Mouse (Mus musculus) CH12F3 (cell line): ENCODE data around the gene Ndufb11.

Experiments
- in situ Hi-C: fragments of 300-500 bp; cut with MboI; formaldehyde crosslinking; loops from 2 replicates; pipeline ENCODE4 v1.14.3; 2020; ENCODE audit warnings: low sequenced_read_pairs

The Ndufb11 gene

DNA sequence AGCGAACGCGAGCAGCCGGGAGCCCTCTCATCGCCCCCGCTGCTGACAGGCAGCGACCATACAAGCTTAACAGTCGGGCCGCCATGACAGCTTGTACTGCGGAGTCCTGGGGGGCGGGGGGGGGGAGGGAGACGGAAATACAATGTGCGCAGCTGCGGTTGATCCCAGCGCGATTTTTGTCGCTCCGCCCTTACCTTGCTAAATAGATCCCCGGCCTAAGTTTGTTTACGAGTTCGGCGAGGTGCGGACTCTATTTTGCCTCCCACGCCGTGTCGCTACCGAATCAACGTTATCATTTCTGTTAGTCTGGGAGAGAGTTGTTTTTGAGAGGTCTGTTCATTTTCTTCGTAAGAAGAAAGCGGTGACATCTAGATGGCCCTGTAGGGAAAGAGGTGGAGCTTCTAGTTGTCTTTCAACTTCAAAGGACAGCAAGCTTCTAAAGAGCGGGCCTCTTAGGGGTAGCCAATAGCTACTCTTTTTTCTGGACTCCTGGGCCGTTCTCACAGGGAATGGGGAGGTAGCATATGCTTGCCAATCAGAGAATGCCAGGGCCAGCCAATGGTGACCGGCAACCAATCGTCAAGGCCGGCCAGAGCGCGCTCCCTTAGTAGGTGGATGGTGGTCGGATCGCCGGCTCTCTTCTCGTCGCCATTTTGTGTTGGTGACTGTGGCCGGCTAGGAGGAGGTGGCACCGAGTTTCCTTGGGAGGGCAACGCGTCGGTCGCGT, at the start of gene Ndufb11, which contains the start of gene Rbm10:
Ndufb11 (minus strand) TSS at position 444 of the 727 bp plus-strand sequence.
Rbm10 (plus strand) TSS at position 328 of the 727 bp plus-strand sequence.
- in situ Hi-C loops: no loop called here

DNA sequence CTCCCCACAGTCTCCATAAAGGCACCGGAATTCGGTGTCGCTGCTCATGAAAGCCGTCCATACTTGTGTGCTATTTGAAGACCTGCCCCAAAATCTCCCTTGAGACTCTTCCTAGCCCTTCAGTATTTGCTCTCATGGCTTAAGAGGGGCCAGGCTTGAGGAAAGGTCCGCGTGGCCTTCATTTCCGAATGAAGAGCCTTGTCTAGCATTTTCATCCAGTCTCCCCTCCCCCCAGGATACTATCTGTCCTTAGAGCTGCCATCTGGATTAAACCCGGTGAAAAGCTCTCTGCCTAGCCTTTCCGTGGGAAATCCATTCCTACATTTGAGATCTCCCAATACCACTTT, 46.0 kb upstream of the Ndufb11 start:
- in situ Hi-C loops: loop anchor here (25.0 kb wide), 1 partner anchor 274 kb away; the partner anchor contains the start of gene Cfp

DNA sequence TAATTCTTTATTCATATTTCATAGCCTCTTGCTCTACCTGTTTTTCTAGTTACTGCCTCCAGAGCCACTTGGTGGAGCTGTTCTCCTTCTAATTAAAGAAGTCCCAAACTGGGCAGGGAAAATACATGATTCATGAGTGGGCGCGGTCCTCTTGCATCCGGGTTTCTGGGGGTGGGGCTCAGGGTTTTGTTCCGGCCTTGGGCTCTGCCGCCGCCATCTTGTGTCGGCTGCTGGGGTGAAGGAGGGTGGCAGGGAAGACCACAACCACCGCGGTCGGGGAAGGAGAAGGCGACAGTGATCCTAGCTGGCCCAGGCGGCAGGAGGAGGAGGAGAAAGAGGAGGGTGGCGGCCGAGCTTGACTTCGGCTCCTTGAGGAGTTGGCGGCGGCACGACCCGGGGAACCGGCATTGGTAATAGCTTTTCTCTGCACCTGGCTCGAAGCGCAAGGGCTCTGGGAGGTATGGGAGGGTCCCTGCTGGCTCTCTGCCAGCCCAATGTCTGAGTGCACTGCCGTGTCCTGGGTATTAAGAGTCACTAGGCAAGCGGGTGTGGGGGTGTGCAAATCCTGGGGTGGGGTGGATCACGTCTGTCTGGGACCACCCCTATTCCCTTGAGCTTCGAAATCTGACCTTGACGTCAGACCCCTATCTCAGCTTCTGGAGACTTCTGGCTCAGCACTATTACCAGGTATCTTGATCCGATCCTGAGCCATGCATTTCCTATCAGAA, 45.5 kb upstream of the Ndufb11 start:
- in situ Hi-C loops: loop anchor here (25.0 kb wide), 1 partner anchor 274 kb away; the partner anchor contains the start of gene Cfp

DNA sequence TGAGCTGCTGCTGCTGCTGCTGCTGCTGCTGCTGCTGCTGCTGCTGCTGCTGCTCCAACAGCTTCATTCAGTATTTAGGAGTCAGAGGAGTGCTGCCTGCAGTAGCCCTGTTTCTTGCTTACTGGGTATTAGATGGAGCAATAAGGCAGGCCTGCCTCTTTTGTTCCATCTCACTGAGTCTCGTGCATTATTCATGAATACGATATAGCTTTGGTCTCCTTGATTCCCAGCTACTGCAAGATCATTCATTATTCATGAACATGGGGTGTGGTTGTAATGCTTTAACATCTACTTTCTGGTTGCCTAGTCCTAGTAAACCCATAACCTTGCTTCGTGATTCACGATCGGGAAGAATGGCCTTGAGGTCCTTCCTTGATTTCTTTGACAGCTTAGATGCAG, 44.9 kb upstream of the Ndufb11 start:
- in situ Hi-C loops: loop anchor here (25.0 kb wide), 1 partner anchor 275 kb away; the partner anchor contains the start of gene Cfp

GRCm38 (mm10) chrX:20658891-20659406, 41.5 kb upstream of the Ndufb11 start:
- in situ Hi-C loops: loop anchor here (25.0 kb wide), 1 partner anchor 278 kb away; the partner anchor contains the start of gene Cfp

DNA sequence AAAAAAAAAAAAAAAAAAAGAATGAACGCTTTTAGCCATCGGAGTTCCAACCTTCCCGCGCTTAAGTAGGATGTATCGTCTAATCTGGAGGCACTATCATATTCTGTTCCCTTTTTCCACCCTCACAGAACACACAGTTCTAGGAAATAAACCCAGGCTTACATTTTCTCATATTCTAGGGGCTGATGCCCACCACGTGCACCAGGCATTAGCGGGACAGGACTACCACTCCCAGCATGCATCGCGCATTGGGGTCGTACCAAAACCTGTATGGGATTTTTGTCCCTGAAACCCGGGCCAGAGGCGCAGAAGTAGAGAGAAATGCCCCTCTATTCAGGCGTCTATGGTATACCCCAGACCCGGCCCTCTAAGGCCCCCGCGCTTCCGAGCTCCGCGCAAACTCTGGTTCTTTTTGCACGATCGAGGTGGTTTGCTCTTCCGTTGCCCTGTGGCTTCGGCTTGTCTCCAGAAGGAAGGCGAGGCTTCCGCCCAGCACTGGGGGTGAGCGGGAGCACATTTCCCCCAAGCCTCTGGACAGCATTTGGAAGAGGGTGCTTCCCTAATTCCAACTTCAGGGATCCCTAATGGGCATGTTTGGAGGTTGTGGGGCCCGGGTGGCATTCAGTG, 40.7 kb upstream of the Ndufb11 start, which contains the start of gene Uba1:
Uba1 (plus strand) TSS at position 301 of the 627 bp plus-strand sequence.
- in situ Hi-C loops: loop anchor here (25.0 kb wide), 1 partner anchor 279 kb away; the partner anchor contains the start of gene Cfp

DNA sequence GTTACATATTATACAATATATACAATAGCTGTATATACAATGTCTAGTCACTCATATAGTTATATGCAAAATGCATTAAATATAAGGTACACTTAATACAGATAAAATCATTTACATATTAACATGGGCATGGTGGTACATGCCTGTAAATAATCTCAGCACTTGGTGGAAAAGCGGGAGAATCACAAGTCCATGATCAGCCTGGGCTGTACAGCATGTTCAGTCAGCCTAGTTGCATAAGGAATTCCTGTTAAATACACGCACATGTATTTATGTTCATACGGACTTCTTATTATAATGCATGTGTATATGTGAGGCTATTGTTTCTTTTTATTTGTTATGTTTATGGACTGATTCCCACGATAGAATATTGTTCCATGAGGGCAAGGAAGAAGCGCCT, 40.2 kb upstream of the Ndufb11 start:
- in situ Hi-C loops: loop anchor here (25.0 kb wide), 1 partner anchor 280 kb away; the partner anchor contains the start of gene Cfp

GRCm38 (mm10) chrX:20644780-20645179, 27.4 kb upstream of the Ndufb11 start:
- in situ Hi-C loops: no loop called here

DNA sequence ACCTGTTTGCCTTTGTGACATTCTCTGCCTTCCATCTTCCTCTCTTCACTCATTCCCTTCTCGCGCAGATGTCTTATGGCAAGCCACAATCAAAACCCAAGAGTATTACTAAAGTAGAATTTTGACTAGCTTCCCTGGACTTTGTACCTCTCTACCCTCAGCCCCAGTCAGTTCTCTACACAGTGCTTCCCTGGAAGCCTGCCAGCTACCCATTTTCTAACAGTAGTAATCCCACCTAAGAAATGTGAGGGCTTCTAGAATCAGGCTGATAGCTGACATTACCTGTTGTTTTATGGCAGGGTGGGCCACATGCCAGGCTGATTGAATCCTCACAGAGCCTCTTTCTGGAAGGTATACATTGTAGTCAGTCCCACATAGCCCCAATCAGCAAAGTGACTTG, 20.7 kb upstream of the Ndufb11 start:
- in situ Hi-C loops: no loop called here

DNA sequence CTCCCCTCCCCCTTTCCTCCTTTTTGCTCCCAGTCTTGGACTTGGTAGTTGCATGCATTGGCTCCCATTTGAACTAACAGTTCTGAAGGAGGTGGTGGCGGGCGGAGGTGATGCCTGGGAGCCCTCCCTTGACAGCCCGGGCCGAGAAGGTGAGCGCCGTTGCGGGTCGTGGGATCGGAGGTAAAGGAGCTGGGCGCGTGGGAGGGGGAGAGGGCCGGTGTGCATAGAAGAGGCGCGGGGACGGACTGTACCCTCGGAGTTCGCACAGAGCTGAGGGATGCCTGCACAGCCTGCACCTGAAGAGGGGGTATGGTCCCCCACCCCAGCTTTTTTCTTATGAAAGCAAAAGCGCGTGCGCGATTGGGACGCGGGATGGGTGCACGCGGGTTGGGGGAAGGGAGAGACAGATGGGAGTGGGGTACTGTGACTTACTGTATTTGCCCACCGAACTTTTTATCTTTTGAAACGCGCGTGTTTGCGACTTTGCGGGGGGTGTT, 532 bp upstream of the Ndufb11 start:
- in situ Hi-C loops: no loop called here

GRCm38 (mm10) chrX:20616861-20617175, 601 bp downstream of the Ndufb11 start:
- in situ Hi-C loops: no loop called here

DNA sequence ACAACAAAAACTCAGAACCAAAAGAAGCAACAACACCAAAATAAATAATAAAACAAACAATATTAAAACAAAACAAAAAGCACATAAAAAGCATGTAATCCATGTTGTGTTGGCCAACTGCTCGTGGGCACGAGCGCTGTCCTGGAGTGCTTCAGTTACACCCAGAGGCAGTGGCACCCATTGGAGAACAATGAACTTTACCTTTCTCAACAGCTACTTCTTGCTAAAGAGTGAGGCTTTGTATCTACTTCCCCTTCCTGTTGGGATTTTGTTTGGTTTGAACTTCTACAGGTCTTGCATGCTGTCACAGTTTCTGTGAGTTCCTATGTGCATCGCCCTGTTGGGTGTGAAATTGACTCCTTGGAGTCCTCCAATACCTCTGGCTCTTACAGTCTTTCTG, 8.9 kb downstream of the Ndufb11 start:
- in situ Hi-C loops: no loop called here

DNA sequence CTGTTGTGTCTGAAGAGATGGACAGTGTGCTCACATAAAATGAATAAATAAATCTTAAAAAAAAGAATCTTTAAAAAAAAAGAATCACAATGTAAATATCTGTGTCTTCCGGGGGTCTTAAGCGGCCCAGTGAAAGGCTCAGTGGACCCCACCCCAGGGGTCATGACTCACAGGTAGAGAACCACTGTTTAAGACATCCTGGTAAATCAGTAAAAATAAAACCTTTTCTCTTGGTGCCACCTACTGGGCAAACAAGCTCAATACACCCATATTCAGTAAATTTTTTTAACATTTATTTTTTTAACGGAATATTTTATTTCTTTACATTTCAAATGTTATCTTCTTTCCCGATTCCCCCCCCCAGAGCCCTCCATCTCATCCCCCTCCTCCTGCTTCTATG, 29.5 kb downstream of the Ndufb11 start:
- in situ Hi-C loops: no loop called here

DNA sequence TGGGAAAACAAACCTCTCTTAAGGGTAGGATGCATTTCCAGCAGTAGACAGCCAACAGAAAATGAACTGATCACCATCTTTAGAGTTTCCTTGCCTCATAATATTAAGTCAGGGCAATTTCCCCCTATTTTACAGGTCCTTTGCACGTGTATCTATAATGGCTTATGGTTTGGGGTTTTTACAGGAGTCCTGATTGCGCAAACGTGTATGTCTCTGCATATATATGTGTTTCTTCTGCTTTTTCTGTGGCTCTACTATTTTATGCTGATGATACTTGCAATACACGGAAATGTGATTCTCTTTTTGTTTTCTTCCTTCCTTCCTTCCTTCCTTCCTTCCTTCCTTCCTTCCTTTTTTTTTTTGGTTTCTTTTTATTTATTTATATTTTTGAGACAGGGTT, 43.5 kb downstream of the Ndufb11 start:
- in situ Hi-C loops: loop anchor here (25.0 kb wide), 1 partner anchor 562 kb away; no protein-coding TSS in a partner anchor

DNA sequence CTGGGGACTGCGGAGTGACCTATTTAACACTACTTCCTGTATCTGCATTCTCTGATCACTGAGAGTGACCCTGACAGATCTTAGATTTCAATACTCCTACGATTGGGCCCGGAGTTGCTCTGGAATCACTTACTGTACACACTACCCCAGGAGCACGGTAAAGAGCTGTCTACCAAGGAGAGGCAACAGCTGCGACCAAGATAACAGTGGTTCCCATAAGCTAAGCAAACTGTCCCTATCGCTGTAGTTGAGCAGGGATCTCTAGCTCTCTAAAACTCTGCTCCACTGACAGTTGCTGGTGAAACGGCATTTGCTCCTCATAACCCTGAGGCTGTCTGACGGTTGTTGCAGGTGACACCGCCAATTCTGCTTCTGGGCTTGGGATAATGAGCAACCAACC, 44.7 kb downstream of the Ndufb11 start:
- in situ Hi-C loops: loop anchor here (25.0 kb wide), 1 partner anchor 560 kb away; no protein-coding TSS in a partner anchor

DNA sequence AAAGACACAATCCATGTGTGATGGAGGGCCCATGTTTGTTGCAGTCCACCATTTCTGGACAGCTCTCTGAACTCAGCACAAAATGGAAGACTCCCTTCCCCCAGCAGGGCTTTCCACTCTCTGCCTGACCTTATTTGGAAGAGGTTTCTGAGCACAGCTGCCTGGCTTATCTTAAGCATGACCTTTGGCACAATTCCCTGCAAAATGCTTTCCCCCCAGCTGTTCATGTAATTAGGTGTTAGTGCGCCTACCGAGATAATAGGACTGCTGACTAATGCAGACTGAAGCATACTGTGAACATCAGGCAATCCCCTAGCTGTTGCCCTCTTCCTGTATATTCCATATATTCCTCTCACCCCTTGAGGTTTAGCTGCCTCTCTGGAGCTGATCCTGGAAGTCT, 46.4 kb downstream of the Ndufb11 start:
- in situ Hi-C loops: loop anchor here (25.0 kb wide), 1 partner anchor 559 kb away; no protein-coding TSS in a partner anchor
